Mouse (Mus musculus): Measurements from ENCODE around the gene Hist1h2ab.
"Not testable (repeated sequence)": the region's sequence is repeated elsewhere in the genome, so short reads cannot be mapped to it uniquely, and the experiment has no call there.

Hist1h2ab gene

DNA sequence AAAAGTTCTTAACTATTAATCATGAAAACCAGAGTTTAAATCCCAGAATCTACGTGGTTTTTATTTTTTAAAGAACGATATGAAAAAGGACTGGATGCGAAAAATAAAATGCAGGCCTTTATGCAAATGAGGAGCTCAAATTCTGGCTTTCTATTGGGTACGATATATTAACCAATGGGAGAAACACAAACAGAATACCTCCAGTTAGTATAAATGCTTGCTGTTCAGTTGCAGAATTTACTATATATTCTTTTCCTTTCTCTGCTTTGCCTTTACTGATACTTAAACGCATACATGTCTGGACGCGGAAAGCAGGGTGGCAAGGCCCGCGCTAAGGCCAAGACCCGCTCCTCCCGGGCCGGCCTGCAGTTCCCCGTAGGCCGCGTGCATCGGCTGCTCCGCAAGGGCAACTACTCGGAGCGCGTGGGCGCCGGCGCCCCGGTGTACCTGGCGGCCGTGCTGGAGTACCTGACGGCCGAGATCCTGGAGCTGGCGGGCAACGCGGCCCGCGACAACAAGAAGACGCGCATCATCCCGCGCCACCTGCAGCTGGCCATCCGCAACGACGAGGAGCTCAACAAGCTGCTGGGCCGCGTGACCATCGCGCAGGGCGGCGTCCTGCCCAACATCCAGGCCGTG, at the start of gene Hist1h2ab:
Gene Hist1h2ab (plus strand): TSS at position 288 of the 639 bp plus-strand sequence.
- peak; percentile 87 for DNase-seq (ENCODE audit: low spot score)

DNA sequence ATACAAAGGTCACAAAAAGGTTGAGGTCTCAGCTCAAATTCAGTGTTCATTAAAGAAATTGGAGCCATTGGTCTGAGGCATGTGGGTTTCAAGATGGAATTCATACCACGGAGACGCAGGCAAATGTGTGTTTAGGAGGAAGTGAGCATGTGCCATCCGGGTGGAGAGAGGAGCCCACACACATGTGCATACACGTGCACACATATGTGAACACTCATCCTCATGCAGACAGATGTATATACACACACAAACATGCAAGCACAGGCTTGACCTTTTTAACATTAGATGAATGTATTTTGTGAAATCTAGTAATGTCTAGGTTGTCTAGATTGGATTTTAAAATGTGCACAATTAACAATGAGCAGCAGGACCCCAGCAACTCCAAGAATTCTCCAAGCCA, 48.7 kb upstream of the Hist1h2ab start:
- no peak for DNase-seq (ENCODE audit: low spot score)

DNA sequence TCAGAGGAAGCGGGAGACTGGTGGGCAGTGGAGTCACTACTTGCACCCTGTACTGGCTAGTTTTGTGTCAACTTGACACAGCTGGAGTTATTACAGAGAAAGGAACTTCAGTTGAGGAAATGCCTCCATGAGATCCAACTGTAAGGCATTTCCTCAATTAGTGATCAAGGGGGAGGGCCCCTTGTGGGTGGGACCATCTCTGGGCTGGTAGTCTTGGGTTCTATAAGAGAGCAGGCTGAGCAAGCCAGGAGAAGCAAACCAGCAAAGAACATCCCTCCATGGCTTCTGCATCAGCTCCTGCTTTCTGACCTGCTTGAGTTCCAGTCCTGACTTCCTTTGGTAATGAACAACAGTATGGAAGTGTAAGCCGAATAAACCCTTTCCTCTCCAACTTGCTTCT, 48.1 kb upstream of the Hist1h2ab start:
- not testable (repeated sequence) for DNase-seq (ENCODE audit: low spot score)

DNA sequence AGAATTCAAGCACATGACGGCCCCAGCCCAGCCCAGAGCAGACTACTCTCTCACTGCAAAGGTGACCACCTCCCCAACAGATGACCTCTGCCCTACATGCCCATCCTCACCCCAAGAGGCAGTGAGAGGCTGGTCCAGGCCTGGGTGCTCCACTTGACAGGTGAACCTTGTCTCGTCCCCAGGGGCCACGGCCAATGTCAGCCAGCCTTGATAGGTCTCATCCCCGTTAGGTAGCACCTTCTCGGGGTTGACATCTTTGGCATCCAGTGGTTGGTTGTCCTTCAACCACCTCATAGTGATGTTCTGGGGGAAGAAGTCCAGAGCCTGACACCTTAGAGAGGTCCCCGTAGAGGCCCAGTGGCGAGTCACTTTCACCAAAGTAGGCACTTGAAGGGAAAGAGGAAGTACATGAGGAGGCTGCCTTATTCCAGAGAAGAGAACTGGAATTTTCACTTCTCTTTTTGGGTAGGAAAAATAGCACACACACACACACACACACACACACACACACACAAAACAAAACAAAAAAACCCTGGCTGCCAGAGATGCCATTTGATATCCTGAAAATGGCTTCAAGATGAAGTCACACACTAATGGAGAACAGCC, 45.1 kb upstream of the Hist1h2ab start:
- no peak for DNase-seq (ENCODE audit: low spot score)

DNA sequence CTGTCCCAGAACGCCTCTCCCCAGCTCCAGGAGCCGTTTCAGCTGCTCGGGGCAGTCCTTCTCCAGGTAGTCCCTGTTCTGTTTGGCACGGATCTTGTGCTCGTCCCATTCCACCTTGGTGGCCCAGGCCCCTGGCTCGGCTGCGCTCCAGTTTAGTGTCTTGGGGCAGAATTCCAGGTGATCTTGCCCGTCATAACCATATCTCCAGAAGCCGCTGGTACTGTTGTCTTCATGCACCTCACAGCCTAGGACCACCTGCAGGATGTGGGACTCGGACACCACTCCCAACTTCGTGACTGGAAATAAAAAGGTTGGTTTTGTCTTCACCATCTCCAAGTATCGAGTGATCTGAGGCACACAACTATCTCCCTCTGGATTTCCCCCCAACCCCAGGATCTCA, 44.2 kb upstream of the Hist1h2ab start:
- no peak for DNase-seq (ENCODE audit: low spot score)

DNA sequence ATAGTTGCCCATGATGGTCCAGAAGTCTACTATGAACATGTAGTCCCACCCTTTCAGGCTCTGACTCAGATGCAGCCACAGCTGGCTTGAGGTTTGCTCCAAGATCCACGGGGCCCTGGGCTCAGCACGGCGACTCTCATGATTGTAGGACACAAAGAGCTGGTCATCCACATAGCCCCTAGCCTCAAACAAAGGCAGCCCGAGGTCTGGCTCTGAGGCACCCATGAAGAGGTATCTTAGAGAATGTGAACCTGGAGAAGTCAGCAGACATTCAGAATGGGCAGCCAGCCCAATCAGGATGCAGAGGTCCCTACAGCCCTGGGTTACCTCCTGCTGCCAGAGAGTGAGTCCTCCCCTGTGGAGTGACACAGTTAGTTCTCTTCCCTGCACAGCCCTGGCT, 42.9 kb upstream of the Hist1h2ab start:
- DNase-seq (ENCODE audit: low spot score): no peak

DNA sequence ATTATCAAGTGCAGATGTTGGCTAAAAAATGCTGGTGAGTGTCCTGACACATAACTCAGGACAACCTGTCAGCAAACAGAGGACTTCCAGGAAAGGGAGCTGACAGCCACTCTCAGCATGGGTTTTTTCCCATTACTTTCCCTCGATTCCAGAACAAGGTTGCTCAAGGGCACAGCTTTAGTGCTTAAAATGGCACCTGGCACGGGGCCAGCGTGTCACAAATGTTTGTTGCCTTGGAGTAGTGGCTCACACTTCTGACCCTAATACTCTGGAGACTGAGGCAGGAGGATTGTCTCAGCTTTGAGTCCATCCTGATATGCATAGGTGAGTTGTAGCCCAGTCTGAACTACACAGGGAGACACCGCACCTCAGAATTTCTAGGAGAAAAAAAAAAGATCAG, 42.3 kb upstream of the Hist1h2ab start:
- no peak for DNase-seq (ENCODE audit: low spot score)

DNA sequence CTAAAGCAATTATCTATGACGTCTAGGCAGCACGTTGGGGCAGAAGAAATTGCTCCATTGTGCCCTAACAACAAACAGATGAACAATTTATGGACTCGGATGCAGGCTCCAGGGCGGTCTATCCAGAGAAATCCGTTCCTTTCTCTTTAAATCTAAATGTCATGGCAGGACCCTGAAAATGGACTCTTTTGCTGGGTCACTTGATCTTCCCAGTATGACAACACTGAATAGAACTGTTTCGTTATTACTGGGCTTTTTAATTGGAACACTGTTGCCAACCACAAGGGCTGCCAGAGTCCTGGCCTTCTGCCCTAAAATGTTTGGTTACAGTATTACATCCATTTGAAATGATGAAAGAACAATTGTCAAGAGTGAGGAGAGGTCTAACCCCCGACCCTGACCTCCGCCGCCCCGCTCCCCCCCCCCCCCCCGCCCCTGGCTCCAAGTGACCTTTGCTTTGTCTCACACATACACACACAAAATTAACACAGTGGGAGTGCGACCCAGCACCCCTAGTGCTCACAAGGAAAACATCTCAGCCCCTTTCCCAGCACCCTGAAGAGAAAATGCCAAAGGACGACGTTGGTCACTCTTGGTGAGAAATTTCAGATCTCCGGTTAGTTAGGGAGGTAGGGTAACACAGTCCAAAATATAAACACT, 41.1 kb upstream of the Hist1h2ab start:
- no peak for DNase-seq (ENCODE audit: low spot score)

DNA sequence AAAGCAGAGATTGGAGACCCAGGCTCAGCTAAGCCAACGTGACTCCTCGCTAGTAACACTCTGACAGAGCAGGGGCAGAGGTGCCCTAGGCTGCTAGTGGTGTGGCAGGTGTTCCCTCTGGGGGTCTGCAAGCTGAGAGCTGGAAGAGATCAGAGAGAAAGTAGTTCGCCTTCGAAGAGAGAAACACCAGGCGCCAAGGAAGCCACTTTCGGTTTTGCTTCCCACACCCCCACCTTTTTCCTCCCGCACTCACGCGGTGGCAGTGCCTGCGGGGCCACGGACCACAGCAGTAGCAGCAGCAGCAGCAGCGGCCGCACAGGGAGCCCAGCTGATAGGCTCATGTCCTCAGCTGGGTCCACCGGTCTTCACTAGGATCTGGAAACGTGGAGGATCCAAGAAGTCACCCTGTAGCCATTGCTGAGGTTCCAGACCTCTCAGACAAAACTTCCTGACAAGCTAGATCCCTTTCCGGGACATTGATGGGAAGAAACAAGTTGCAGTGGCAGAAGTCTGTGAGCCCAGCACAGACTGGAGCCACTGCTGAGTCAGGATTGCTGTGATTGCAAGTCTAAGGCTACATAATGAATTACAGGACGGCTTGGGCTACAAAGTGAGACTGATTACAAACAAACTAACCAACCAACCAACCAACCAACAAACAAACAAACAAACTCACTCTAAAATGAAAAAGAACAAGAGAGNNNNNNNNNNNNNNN, 40.4 kb upstream of the Hist1h2ab start, which contains the start of gene Hfe:
Gene Hfe (minus strand): TSS at position 481 of the 716 bp plus-strand sequence.
- peak; percentile 66 for DNase-seq (ENCODE audit: low spot score)

DNA sequence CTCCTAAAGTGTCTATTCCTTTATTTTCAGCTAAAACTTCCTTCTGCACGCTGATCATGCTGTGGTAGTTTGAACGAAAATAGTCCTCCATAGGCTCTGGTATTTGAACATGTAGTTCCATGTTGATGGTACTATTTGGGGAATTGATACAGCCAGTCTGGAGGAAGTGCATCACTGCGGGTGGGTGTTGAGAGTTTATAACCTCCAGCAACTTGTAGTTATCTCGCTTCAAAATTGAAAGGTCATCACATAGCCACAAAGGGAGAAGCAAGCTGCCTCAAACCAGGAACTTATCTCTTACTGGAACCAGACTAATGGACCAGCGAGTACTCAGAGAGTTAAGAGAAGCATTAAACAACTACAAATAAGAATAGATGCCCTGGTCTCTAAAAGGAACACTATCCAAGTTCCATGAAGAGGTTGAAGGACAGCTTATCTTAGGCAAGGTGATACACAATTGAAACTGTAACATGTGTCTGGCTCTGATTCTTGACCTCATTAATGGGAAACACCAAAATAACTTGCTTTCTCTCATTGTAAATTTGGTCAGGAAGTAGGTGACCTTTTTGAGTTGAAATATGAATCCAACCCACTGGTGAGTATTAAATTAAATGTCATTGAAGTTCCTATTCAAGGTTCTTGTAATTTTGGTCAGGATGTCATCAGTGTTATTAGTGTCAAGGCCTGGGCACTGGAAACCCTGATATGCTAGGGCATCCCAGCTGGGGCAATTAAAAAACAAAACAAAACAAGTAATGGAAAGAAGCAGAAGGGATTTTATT, 34.5 kb upstream of the Hist1h2ab start:
- DNase-seq (ENCODE audit: low spot score): no peak

DNA sequence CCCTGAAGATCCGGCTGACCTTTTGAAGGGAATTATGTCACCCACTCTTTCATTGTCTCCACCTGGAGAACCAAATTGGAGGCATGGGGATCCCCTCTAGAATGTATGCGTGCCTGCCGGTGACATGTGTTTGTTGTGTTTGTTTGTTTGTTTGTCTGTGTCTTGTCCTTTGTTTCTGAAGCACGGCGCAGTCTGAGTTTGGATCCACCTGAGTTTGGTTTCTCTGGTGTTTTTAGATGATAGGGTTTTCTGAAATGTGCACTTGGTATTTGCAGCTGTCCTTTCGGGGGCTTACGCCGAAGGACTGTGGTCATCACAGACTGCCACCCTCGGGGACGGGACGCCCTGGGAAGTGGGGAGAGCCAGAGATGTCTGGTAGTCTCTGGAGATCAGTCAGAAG, 33.8 kb upstream of the Hist1h2ab start:
- DNase-seq (ENCODE audit: low spot score): no peak

DNA sequence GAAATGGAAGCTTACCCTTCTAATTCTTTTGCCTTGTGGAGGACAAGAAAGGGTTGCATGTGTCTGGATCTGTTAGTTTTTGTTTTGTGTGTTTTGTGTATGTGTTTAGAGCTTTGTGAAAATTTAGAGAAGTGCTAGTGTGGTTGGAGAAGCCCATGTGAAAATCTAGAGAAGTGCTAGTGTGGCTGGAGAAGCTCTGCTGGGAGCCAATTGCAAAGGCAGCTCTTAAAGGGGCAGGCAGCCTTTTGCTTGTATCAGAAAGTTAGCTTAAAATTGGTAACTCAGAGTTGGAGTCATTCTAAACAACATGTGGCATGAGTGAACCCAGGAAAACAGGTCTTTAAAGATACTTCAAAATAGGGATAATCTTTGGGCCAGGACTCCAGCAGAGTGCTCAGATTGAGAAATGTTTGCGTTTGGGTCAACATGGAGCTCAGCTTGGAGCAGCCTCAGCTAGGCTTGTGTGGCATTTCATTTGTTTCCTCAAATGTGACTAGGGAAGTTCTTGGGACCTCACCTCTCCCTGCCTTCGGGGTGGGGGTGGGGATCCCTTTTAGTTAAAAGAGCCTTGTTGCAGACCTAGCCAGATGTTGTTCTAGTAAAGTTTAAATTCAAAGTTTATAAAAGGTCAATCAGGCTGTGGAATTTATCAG, 33.2 kb upstream of the Hist1h2ab start:
- DNase-seq (ENCODE audit: low spot score): not testable (repeated sequence)

DNA sequence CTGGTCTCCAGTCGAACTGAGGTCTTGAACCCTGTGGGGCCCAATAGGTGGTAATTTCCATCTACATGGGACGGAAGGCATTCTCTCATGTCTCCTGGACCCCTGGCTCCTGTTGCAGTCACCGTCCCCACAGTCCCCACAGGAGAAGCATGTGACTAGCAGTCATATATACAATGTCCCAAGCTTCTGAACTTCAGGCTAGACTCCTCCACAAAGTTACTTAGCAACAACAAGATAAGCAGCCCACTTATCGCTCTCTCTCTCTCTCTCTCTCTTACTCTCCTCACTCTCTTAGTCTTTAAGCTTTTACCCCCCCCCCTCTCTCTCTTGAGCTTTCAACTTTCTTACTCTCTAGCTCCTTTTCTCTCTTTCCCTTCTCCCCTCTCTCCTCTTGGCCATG, 26.7 kb upstream of the Hist1h2ab start:
- DNase-seq (ENCODE audit: low spot score): no peak

DNA sequence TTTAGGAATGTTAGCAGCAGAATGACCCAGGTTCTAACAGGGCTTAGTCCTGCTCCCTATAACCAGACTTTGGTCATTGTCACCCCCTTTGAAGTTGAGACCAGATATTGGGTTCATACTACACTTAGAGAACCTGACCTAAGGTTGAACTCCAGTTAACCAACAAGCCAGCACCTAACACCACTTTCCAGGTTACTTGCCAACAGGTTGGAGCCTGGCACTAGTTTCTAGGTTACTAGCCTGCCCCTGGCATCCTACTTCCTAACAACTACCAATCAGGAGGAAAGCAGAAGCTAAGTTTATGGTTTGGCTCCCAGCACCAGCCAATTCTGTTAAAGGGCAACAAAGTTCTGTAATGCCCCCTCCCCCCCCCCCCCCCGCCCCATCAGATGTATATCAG, 25.7 kb upstream of the Hist1h2ab start:
- DNase-seq (ENCODE audit: low spot score): no peak

DNA sequence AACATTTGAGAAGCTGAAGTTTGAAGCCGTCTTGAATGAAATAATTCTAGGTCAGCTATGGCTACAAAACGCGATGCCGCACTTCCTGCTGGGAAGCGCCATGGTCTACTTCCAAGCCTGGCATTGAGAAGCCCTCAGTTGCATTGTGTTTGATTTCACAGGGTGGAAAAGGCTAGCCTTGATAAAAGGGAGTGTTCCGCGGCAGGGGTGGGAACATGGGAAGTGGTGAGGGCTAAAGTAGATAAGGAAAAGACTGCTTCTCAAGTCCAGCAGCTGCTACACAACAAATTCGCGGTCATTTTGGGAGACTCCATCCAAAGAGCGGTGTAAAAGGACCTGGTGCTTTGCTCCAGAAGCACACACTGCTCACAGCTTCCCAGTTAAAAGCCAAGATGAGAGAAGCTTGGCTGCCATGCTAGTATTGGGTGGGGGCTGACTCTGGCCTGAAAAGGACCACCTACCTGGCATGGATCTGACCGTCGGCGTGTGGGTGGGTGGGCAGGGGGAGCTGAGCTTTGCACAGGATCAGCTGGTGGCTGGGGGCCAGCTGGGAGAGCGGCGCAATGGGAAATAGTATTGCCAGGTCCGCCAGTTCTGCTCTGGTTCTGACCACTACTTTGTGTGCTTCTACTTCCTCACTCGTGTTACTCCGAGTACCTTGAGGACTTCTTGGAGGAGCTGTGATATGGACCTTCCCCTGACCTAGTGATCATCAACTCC, 22.3 kb upstream of the Hist1h2ab start:
- DNase-seq (ENCODE audit: low spot score): no peak

DNA sequence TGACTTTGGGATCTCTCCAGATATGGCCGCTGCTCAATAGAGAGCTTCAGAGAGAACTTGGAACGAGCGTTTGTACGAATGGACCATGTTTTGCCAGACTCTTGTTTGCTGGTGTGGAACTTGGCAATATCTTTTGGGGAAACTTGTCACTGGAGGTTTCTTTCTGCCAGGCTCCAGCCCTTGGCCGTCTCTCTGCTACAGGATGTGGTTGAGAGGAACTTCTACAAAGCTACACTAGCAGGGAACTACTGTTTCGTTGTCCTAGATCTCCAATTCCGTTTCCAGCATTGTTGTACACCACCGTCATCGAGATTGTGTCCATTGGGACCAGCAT, 21.8 kb upstream of the Hist1h2ab start:
- DNase-seq (ENCODE audit: low spot score): no peak

DNA sequence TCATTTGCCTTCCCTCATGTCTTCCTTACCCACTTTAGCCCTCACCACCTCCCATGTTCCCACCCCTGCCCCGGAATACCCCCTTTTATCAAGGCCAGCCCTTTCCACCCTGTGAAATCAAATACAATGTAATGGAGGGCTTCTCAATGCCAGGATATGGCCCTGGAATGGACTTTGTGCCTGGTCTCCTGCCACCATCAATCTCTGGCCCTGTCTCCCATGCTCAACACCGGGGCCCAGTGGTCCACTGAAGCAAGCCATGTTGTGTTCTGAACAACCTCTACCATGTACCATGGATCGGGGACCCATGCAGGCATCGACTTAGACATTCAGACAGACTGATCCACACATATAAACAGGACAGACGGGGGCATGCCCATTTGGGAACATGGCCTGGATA, 21.2 kb upstream of the Hist1h2ab start:
- DNase-seq (ENCODE audit: low spot score): no peak

DNA sequence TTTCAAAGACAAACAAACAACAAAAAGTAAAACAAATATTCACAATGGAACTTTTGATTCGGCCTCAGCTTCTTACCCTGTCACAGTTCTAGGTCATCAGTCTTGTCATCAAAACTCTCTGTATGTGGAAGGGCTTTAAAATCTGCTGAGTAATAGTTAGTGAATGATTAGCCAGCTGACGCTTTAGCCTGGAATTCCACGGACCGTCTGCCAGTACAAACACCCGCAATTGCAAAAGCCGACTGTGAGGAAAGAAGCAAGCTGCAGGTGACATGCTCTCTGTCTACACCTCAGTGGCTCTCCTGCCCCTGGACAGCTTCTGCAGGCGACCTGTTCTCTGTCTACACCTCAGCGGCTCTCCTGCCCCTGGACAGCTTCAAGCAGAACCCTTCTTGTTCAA, 20.4 kb upstream of the Hist1h2ab start:
- DNase-seq (ENCODE audit: low spot score): peak; percentile 6

DNA sequence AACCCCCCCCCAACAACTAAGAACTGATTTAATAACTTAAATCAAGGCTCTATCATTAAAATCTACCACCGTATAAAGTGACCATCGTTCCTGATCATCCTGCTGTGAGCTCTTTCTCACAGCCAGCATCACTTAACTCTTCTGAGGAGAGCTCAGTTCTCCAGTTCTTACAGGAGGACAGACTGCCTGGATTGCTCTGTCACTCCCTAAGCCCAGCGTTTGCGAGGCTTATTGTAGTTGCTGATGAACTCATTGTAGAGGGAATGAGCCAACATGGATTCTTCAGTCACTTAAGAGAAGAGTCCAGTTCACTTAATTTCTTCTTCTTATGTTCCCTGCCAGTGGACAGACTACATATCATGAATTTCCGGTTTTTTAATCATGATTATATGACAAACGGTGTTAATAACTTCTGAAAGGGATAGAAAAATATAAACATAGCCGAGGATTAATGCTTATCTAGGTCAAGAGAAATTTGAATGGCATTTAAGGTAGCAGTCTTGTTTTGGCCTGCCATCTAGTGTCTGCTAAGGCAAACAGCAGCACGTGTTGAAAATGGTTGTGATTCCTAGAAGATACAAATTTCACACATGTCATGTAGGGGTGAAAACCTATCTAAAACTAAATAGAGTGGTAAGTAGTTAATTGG, 18.6 kb upstream of the Hist1h2ab start:
- peak; percentile 80 for DNase-seq (ENCODE audit: low spot score)

DNA sequence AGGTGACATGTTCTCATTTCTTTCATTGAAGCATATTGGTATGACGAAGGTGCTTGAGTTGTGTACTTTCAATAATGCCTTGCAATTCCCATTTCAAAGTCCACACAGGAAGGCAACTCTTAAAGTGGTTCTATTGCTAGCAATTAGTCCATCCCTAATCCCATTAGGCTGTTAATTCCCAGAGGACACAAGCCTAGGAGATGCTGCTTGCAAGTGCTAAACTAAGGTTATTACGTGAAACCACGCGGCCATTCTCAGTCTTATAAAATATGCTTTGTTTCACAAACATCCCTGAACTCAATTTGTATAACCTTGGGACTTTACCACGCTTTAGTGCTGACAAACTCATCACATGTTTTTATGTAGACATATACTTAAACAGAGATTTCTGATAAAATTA, 13.8 kb upstream of the Hist1h2ab start:
- peak; percentile 9 for DNase-seq (ENCODE audit: low spot score)

Data from retina, embryonic 14.5 days (tissue).